Mouse (Mus musculus): Measurements from ENCODE around the gene Mettl25. TPM values are rescaled to one million over a fixed set of nuclear protein-coding genes. Genes with fewer than 3 reads are reported as not detected.

Mettl25 gene
- polyA plus RNA-seq, 1 experiment from 2014 or later: 11.5 TPM

DNA sequence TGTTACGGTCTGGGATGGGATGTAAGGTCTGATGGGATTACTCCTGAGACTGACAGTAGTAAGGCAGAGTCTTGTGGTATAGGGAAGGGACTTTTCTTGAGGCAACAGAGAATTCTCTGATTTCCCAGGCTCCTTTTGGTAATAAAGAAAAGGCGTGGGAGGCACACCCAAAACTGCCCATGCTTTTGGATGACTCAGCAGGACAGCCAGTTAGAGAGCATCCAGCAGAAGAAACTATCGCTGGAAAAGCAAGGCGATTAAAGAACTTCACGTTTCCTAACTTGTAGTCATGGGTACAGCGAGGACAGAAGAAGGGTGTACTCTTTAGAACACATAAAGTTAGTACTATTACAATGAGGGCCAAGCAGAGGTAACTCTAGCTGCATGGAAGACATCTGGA is 39.0 kb downstream of the Mettl25 start:
- H3K4me1 ChIP-seq (replicated peaks; ENCODE audit: control insufficient read depth, insufficient read depth, low read length): no peaks in the 10 kb centered on the region; the same call in 1 of the 2 replicates
- no peak overlapping the region for H3K9ac ChIP-seq (ENCODE audit: low read length)
- H3K27me3 ChIP-seq (ENCODE audit: control insufficient read depth, insufficient read depth, low read depth, low read length): peaks cover 4% of the 10 kb centered on the region; the same call in 1 of the 2 replicates
- H3K36me3 ChIP-seq (ENCODE audit: control insufficient read depth, insufficient read depth, low read length): no peaks in the 10 kb centered on the region
- no peak overlapping the region for H3K4me2 ChIP-seq (ENCODE audit: low read depth, low read length)
- 95% methylated on average over 6 of the region's 6 CpGs for WGBS
- H3K27ac ChIP-seq (ENCODE audit: low read length): no peak overlapping the region
- no peak overlapping the region for H3K4me3 ChIP-seq (ENCODE audit: low read length)
- ATAC-seq (ENCODE audit: low read depth): no peak
- H3K9me3 ChIP-seq (ENCODE audit: control insufficient read depth, low read length): no peaks in the 10 kb centered on the region

DNA sequence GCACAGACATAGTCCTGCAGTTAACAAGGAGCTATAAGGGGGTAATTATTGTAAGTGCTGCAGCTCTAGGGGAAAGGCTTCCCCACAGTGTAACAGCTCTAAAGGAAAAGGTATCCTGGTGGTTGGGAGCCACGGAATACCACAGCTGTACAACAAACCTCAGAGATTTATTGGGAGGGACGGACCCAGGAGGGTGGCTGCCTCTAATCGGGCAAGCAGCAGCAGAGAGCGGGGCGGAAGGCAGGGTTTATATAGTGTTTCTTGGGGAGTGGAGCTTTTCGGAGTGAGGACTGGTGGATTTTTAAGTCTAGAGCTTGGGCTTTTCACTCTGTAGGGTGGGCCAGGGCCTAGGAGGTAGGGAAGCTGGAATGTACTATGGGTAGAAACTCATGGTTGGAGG is 40.0 kb downstream of the Mettl25 start:
- no peak overlapping the region for H3K9ac ChIP-seq (ENCODE audit: low read length)
- no peaks in the 10 kb centered on the region; the same call in 1 of the 2 replicates for H3K4me1 ChIP-seq (replicated peaks; ENCODE audit: control insufficient read depth, insufficient read depth, low read length)
- no peaks in the 10 kb centered on the region for H3K36me3 ChIP-seq (ENCODE audit: control insufficient read depth, insufficient read depth, low read length)
- no peak for ATAC-seq (ENCODE audit: low read depth)
- H3K27me3 ChIP-seq (ENCODE audit: control insufficient read depth, insufficient read depth, low read depth, low read length): peaks cover 4% of the 10 kb centered on the region; the same call in 1 of the 2 replicates
- no peaks in the 10 kb centered on the region for H3K9me3 ChIP-seq (ENCODE audit: control insufficient read depth, low read length)
- no peak overlapping the region for H3K27ac ChIP-seq (ENCODE audit: low read length)
- no peak overlapping the region for H3K4me2 ChIP-seq (ENCODE audit: low read depth, low read length)
- WGBS: 90% methylated on average over 6 of the region's 6 CpGs
- H3K4me3 ChIP-seq (ENCODE audit: low read length): no peak overlapping the region

DNA sequence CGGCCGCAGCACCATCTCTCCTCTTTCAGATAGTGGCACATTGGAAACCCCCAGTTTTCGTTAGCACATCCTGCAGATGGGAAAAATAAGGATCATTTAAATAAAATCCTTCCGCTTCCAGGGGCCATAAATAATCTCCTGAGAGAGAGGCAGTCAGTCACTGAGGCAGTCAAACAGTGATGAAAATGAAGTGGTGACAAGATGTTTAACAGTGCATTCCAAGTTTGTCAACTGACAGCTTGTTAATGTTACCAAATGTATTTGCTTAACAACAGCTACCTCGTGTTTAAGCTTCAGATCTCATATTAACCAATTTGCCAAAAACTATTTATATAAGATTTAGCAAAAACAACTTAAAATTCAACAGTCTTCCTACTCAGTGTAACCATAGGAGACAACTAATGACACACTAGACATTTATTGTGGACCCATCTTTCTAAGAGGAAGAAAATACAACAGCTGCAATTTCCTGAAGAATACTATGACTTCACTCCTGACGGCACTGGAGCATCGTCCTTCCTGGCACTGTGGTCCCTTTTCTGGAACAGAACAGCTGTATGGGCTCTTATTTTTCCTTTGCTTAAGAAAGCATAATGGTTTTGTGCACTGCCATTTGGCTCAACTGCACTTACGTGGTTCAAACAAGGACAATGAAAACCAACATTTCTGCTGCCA is 43.8 kb downstream of the Mettl25 start:
- ATAC-seq (ENCODE audit: low read depth): peak; percentile 79
- 32% methylated on average over 8 of the region's 8 CpGs for WGBS
- Histone ChIP-seq H3K27ac (ENCODE audit: low read length) (no peak overlapping the region), H3K4me2 (ENCODE audit: low read depth, low read length) (no peak overlapping the region), H3K9me3 (ENCODE audit: control insufficient read depth, low read length) (no peaks in the 10 kb centered on the region; the same call in 1 of the 2 replicates), H3K4me3 (ENCODE audit: low read length) (no peak overlapping the region), H3K9ac (ENCODE audit: low read length) (no peak overlapping the region), H3K4me1 (replicated peaks; ENCODE audit: control insufficient read depth, insufficient read depth, low read length) (no peaks in the 10 kb centered on the region; the same call in none of the 2 replicates), H3K36me3 (ENCODE audit: control insufficient read depth, insufficient read depth, low read length) (no peaks in the 10 kb centered on the region), H3K27me3 (ENCODE audit: control insufficient read depth, insufficient read depth, low read depth, low read length) (no peaks in the 10 kb centered on the region; the same call in 1 of the 2 replicates)

DNA sequence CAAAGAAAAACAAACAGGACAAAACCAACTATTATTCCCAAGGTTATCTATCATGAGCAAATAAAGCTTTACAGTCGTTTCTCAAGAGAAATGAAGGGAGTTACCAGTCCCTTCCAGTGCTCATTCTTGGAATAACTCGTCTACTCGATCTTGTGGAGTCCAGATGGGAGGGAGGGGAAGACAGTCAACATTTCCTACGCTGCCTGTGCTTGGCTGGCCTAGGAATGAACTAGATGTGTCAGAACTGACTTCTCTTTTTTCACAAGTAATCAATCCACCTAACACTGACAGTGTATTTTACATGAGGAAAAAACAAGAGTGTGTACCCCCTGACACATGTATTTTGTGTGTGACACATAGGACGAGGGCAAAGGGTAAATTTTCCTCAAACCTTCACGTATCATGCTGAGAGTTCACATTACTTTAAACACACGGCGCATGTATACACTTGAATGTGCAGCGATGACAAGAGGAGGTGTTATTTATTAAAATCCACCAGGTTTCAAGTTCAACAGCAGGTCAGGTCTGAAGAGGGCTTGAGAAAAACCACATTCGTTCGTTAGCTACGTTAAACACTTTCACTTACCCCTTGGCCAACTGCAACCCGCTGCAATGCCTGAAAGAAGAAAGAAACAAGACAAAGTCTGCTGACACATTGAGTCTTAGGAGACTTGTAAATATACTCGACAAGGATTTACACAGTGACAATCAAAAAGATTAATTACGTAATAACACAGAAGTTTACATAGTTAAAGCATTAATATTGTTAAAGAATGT is 47.2 kb downstream of the Mettl25 start:
- no peak overlapping the region for H3K4me3 ChIP-seq (ENCODE audit: low read length)
- H3K4me2 ChIP-seq (ENCODE audit: low read depth, low read length): peak overlapping the region; percentile 11
- no peaks in the 10 kb centered on the region; the same call in 1 of the 2 replicates for H3K27me3 ChIP-seq (ENCODE audit: control insufficient read depth, insufficient read depth, low read depth, low read length)
- no peak overlapping the region for H3K9ac ChIP-seq (ENCODE audit: low read length)
- peak; percentile 76 for ATAC-seq (ENCODE audit: low read depth)
- no peak overlapping the region for H3K27ac ChIP-seq (ENCODE audit: low read length)
- no peaks in the 10 kb centered on the region; the same call in none of the 2 replicates for H3K4me1 ChIP-seq (replicated peaks; ENCODE audit: control insufficient read depth, insufficient read depth, low read length)
- WGBS: 17% methylated on average over 15 of the region's 15 CpGs
- H3K36me3 ChIP-seq (ENCODE audit: control insufficient read depth, insufficient read depth, low read length): no peaks in the 10 kb centered on the region
- H3K9me3 ChIP-seq (ENCODE audit: control insufficient read depth, low read length): no peaks in the 10 kb centered on the region; the same call in 1 of the 2 replicates

DNA sequence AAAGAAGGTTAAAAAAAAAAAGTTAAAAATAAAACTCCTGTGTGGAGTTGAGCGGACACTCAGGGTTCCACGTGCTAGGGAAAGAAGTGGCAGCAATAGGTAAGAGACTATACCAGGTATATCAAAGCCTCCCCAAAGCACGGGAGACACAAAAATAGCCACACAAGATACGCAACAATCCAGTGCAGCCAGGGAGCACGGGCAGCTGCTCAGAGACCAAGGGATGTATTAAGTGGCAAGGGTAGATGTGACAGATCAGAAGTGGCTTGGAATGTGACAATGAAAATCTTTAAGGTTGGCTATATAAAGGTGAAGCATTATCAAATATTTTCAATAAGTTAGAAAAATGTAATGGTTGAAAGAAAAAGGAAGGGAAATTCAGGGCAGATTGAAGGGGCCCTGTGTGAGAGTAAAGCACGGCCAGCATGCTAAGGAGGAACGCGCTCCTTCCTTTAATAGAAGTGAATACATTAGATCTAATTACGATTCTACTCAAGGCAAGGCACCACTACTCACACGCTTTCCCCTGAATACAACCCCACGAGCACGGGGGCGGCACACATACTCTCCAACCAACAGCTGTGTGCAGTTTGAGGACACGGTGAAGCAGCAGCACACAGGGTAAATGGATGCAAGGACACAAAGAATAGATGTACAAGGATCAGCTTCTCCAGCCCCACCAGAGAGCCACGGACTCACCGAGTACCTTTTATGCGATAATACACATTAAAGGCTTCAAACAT is 52.3 kb downstream of the Mettl25 start:
- H3K4me3 ChIP-seq (ENCODE audit: low read length): no peak overlapping the region
- H3K36me3 ChIP-seq (ENCODE audit: control insufficient read depth, insufficient read depth, low read length): 0 out of 2 replicates have a peak, but pooled peaks cover 2% of the 10 kb centered on the region
- no peaks in the 10 kb centered on the region; the same call in 1 of the 2 replicates for H3K4me1 ChIP-seq (replicated peaks; ENCODE audit: control insufficient read depth, insufficient read depth, low read length)
- H3K27me3 ChIP-seq (ENCODE audit: control insufficient read depth, insufficient read depth, low read depth, low read length): no peaks in the 10 kb centered on the region
- ATAC-seq (ENCODE audit: low read depth): no peak
- H3K4me2 ChIP-seq (ENCODE audit: low read depth, low read length): no peak overlapping the region
- WGBS: 78% methylated on average over 17 of the region's 17 CpGs
- no peaks in the 10 kb centered on the region for H3K9me3 ChIP-seq (ENCODE audit: control insufficient read depth, low read length)
- no peak overlapping the region for H3K9ac ChIP-seq (ENCODE audit: low read length)
- no peak overlapping the region for H3K27ac ChIP-seq (ENCODE audit: low read length)

DNA sequence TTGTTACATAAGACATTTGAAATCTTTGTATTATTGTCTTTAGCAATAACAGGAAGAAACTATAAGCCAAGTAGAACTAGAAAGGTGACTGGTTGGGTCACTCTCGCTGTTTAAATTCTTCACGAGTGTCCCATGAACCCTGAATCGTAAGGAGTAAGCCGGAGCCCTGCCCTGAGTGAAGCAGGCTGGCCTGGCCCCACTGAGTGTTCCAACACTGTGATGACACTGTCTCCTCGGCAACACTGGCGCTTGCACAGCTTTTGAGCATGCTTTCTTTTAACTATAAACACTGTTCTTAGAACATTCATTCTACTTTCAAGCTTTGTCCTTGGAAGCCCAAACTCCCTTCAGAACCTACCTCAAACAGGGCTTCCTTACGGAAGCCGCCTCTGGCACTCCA is 57.4 kb downstream of the Mettl25 start:
- no peak overlapping the region for H3K9ac ChIP-seq (ENCODE audit: low read length)
- no peaks in the 10 kb centered on the region for H3K27me3 ChIP-seq (ENCODE audit: control insufficient read depth, insufficient read depth, low read depth, low read length)
- H3K4me3 ChIP-seq (ENCODE audit: low read length): no peak overlapping the region
- 0 out of 2 replicates have a peak, but pooled peaks cover 2% of the 10 kb centered on the region for H3K36me3 ChIP-seq (ENCODE audit: control insufficient read depth, insufficient read depth, low read length)
- no peak overlapping the region for H3K4me2 ChIP-seq (ENCODE audit: low read depth, low read length)
- WGBS: 68% methylated on average over 8 of the region's 8 CpGs
- no peaks in the 10 kb centered on the region for H3K4me1 ChIP-seq (replicated peaks; ENCODE audit: control insufficient read depth, insufficient read depth, low read length)
- H3K9me3 ChIP-seq (ENCODE audit: control insufficient read depth, low read length): no peaks in the 10 kb centered on the region
- ATAC-seq (ENCODE audit: low read depth): peak; percentile 47; the same call in 1 of the 2 replicates
- no peak overlapping the region for H3K27ac ChIP-seq (ENCODE audit: low read length)

DNA sequence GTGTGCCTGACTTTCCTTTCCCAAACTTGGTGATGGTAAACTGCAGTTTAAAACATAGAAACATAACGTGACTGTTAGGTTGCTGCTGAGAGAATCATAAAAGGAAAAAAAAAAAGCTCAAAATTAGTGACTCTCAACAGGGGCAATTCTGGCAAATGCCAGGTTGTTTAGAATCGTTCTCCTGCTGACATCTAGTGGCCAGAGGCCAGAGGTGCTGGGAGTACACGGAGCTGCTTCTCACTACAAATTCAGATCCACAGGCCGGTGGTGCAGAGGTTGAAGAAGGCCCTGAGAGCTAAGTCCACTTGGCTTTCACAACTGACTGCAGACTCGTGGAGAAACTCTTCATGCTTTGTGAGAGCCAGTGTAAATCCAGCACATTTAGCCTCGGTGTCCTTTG is 66.8 kb downstream of the Mettl25 start:
- ATAC-seq (ENCODE audit: low read depth): peak; percentile 73
- Histone ChIP-seq H3K4me3 (ENCODE audit: low read length) (no peak overlapping the region), H3K4me2 (ENCODE audit: low read depth, low read length) (no peak overlapping the region), H3K9ac (ENCODE audit: low read length) (no peak overlapping the region), H3K9me3 (ENCODE audit: control insufficient read depth, low read length) (no peaks in the 10 kb centered on the region), H3K27ac (ENCODE audit: low read length) (no peak overlapping the region), H3K27me3 (ENCODE audit: control insufficient read depth, insufficient read depth, low read depth, low read length) (no peaks in the 10 kb centered on the region), H3K4me1 (replicated peaks; ENCODE audit: control insufficient read depth, insufficient read depth, low read length) (no peaks in the 10 kb centered on the region), H3K36me3 (ENCODE audit: control insufficient read depth, insufficient read depth, low read length) (no peaks in the 10 kb centered on the region)
- WGBS: 8% methylated on average over 6 of the region's 6 CpGs

DNA sequence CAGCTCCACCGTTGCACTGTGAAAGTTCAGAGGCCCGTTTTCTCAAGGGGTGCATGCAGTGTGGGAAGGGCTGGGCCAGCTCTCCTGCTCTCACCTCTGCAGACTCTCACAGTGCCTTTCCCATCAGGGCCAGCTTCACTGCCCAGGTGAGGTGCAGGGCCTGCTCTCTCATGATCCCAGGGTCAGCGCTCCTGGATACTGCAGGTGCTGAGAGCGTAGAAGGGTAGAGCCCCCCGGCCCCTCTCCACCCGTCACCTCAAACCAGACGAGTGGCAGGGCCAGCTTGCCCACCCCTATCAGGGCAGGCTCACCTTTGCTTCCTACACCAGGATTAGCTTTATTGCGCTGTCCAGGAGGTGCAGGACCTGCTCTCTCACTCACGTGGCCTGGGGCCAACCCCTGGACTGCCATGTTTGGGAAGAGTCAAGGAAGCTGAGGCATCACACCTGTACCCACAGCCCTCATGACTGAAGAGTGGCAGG is 68.3 kb downstream of the Mettl25 start:
- no peaks in the 10 kb centered on the region for H3K4me1 ChIP-seq (replicated peaks; ENCODE audit: control insufficient read depth, insufficient read depth, low read length)
- no peak overlapping the region for H3K27ac ChIP-seq (ENCODE audit: low read length)
- no peaks in the 10 kb centered on the region for H3K9me3 ChIP-seq (ENCODE audit: control insufficient read depth, low read length)
- no peaks in the 10 kb centered on the region for H3K27me3 ChIP-seq (ENCODE audit: control insufficient read depth, insufficient read depth, low read depth, low read length)
- no peak overlapping the region for H3K4me3 ChIP-seq (ENCODE audit: low read length)
- WGBS: 86% methylated on average over 9 of the region's 9 CpGs
- H3K4me2 ChIP-seq (ENCODE audit: low read depth, low read length): no peak overlapping the region
- H3K36me3 ChIP-seq (ENCODE audit: control insufficient read depth, insufficient read depth, low read length): no peaks in the 10 kb centered on the region
- H3K9ac ChIP-seq (ENCODE audit: low read length): no peak overlapping the region
- no peak for ATAC-seq (ENCODE audit: low read depth)

DNA sequence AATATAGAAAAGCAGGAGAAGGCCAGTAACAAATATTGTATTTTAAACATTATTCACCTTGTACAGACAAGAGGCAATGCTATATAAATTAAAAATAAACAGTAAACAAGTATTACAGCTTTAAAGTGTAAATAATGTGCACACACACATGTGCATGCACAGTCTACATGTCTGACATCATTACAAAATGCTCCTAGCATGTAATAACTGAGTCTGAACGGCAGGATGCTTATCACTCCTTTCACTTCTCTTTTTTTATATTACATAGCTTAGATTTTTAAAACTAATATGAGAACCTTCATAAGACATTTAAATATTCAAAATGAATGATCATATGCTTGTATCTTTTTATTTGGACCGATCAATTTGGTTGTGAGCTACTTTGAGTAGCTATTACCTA is 77.2 kb downstream of the Mettl25 start:
- Histone ChIP-seq H3K4me2 (ENCODE audit: low read depth, low read length) (no peak overlapping the region), H3K4me1 (replicated peaks; ENCODE audit: control insufficient read depth, insufficient read depth, low read length) (no peaks in the 10 kb centered on the region), H3K27me3 (ENCODE audit: control insufficient read depth, insufficient read depth, low read depth, low read length) (no peaks in the 10 kb centered on the region), H3K9me3 (ENCODE audit: control insufficient read depth, low read length) (no peaks in the 10 kb centered on the region), H3K9ac (ENCODE audit: low read length) (no peak overlapping the region), H3K27ac (ENCODE audit: low read length) (no peak overlapping the region), H3K36me3 (ENCODE audit: control insufficient read depth, insufficient read depth, low read length) (no peaks in the 10 kb centered on the region), H3K4me3 (ENCODE audit: low read length) (no peak overlapping the region)
- 79% methylated on average over 2 of the region's 2 CpGs for WGBS
- ATAC-seq (ENCODE audit: low read depth): no peak
